Comparison of ENCODE assay signal across 24 mouse cellular contexts in genomic region chr12:95501443-95501842, GRCm38 (mm10).
"Had no signal": no experiment of that assay in that cellular context is flagged by ENCODE, and none has a peak within 500 bp of the region (broad histone marks: within the 10 kb centered on the region; RNA-seq: fewer than 3 reads in every experiment).

No protein-coding gene starts in this region.

- DNase-seq: gastrocnemius, postnatal 25 days; heart, adult 18-20 months; heart, postnatal 14 days; heart, postnatal 36 days; kidney, adult 11 months; kidney, adult 2 months; kidney, adult 9 months; kidney, postnatal 10 days; kidney, postnatal 25 days; kidney, postnatal 4 days; liver; liver, embryonic 13.5 days had no signal

- H3K4me1 ChIP-seq: heart, embryonic 10.5 days; heart, embryonic 12.5 days; hindbrain, embryonic 13.5 days; hindbrain, embryonic 15.5 days; kidney, embryonic 15.5 days; limb, embryonic 10.5 days; limb, embryonic 12.5 days; liver, embryonic 13.5 days; liver, embryonic 15.5 days had no signal

- H3K27me3 ChIP-seq: heart, embryonic 12.5 days; hindbrain, embryonic 13.5 days; hindbrain, embryonic 15.5 days; kidney, embryonic 15.5 days; limb, embryonic 12.5 days; liver, embryonic 13.5 days; liver, embryonic 15.5 days had no signal

- H3K27ac ChIP-seq: heart, embryonic 10.5 days; hindbrain, embryonic 13.5 days; hindbrain, embryonic 15.5 days; hindbrain, postnatal 0 days; kidney, embryonic 15.5 days; layer of hippocampus, adult 2 months; left cerebral cortex, adult 2 months; limb, embryonic 10.5 days; limb, embryonic 12.5 days; liver, embryonic 13.5 days; liver, embryonic 15.5 days had no signal

- ATAC-seq: hindbrain, postnatal 0 days; intestine, embryonic 16.5 days had no signal

- H3K4me3 ChIP-seq: heart, embryonic 10.5 days; heart, embryonic 12.5 days; hindbrain, embryonic 13.5 days; hindbrain, embryonic 15.5 days; kidney, embryonic 15.5 days; layer of hippocampus, adult 2 months; left cerebral cortex, adult 2 months; limb, embryonic 10.5 days; limb, embryonic 12.5 days; liver, embryonic 13.5 days; liver, embryonic 15.5 days had no signal
